Mouse (Mus musculus): ENCODE data around the gene Clic3.

GRCm38 (mm10) chr2:25500576-25501405 is 44.2 kb downstream of the Clic3 start, which contains the start of gene Fbxw5:
- TF ChIP-seq CTCF (IDR thresholded peaks at IDR 0.05; ENCODE audit: low read depth, low read length) (no peak), POLR2A (IDR thresholded peaks at IDR 0.05; ENCODE audit: insufficient read depth, low read length) (no peak)
